Mouse (Mus musculus): ENCODE measurements around the gene Dzip1. TPM values are rescaled to one million over a fixed set of nuclear protein-coding genes. Genes with fewer than 3 reads are reported as not detected.

The Dzip1 gene
- polyA plus RNA-seq, 1 experiment from 2014 or later = 16.4 TPM

DNA sequence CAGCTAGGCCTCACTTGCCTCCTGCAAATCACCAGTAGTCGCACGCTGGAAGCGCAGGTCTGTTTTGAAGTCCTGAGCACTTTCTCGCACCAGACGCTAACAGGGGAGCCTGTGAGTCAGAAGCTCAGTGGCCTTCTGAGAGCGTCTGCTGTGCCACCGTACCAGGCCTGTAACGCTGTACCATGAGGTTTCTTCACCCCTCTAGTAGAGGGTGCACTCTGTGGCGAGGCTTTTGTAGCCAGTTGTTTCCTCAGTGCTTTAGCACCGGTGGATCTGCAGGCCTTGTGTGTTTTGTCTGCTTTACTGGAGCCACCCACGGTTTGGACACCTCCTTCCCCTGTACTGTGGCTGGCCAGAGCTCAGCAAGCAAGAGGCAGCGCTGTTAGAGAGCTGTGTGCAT, 16.8 kb upstream of the Dzip1 start:
- H3K9me3 ChIP-seq (ENCODE audit: control insufficient read depth, low read length) = no peaks in the 10 kb centered on the region
- no peak overlapping the region for H3K4me2 ChIP-seq (ENCODE audit: low read length)
- ATAC-seq (replicated peaks; ENCODE audit: low FRiP score, low TSS enrichment, low read depth) (no peak), DNase-seq (ENCODE audit: low spot score) (no peak)
- H3K27me3 ChIP-seq (replicated peaks; ENCODE audit: control insufficient read depth, insufficient read depth, low read length) = no peaks in the 10 kb centered on the region
- H3K36me3 ChIP-seq (ENCODE audit: control insufficient read depth, insufficient read depth, low read length) = no peaks in the 10 kb centered on the region
- WGBS = 54% methylated on average over 12 of the region's 12 CpGs
- peaks cover 16% of the 10 kb centered on the region for H3K4me1 ChIP-seq (replicated peaks; ENCODE audit: control insufficient read depth, insufficient read depth, low read length)
- H3K9ac ChIP-seq (ENCODE audit: low read length) = no peak overlapping the region
- no peak overlapping the region for H3K27ac ChIP-seq (ENCODE audit: low read depth)
- H3K4me3 ChIP-seq (ENCODE audit: low read depth, low read length) = no peak overlapping the region

DNA sequence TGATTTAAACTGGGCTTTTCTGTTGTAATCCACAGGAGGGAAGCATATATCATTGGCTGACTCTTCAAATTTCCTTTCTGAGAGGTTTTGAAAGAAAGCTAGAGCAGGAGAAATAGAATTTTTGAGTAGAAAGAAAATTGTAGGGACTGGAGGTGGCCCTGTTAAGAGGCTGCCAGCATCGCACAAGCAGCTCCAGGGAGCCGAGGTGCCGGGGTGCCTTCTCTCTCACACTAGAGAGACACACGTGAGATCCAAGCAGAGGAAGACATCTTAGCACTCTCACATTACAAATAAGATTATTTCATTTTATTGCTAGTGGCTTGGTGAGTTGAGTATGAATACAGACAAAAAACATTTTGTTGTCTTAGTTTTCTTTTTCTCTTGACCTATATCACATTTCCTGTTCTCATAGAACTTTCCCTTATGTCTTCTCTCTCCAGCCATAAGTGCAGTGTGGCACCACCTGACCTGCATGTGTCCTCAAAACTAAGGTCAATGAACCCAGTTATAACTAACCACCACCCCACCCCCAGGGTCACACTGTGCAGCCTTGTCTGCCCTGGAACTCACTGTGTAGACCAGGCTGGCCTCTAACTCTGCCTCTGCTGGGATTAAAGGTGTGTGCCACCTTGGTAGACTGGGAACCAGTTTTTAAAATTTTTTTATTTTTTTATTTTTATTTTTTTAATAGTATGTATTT, 15.7 kb upstream of the Dzip1 start:
- DNase-seq (ENCODE audit: low spot score) (no peak), ATAC-seq (replicated peaks; ENCODE audit: low FRiP score, low TSS enrichment, low read depth) (no peak)
- no peak overlapping the region for H3K4me3 ChIP-seq (ENCODE audit: low read depth, low read length)
- no peak overlapping the region for H3K27ac ChIP-seq (ENCODE audit: low read depth)
- H3K4me2 ChIP-seq (ENCODE audit: low read length) = no peak overlapping the region
- H3K9ac ChIP-seq (ENCODE audit: low read length) = no peak overlapping the region
- peaks cover 22% of the 10 kb centered on the region for H3K4me1 ChIP-seq (replicated peaks; ENCODE audit: control insufficient read depth, insufficient read depth, low read length)
- no peaks in the 10 kb centered on the region for H3K27me3 ChIP-seq (replicated peaks; ENCODE audit: control insufficient read depth, insufficient read depth, low read length)
- 81% methylated on average over 4 of the region's 4 CpGs for WGBS
- H3K36me3 ChIP-seq (ENCODE audit: control insufficient read depth, insufficient read depth, low read length) = no peaks in the 10 kb centered on the region
- H3K9me3 ChIP-seq (ENCODE audit: control insufficient read depth, low read length) = no peaks in the 10 kb centered on the region

DNA sequence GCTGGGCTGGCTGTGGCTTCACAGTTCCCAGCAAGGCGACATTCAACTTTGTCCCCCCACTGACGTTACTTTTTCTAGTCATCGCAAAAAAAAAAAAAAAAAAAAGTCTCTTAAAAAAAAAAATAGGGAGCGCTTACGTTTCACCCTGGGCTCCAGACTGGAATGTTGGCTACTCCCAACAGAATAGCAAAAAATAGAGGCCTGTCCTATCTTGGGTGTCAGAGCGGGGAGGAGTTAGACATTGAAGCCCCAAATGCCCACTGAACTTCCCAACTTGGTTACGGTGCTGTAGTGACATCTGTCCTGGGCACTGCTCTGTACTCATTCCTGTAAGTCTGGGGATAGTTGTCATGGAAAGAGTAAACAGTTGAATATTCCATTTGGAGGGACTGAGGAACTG, 13.3 kb upstream of the Dzip1 start:
- Histone ChIP-seq H3K4me2 (ENCODE audit: low read length) (peak overlapping the region; percentile 58), H3K4me3 (ENCODE audit: low read depth, low read length) (peak overlapping the region; percentile 96), H3K36me3 (ENCODE audit: control insufficient read depth, insufficient read depth, low read length) (no peaks in the 10 kb centered on the region), H3K9me3 (ENCODE audit: control insufficient read depth, low read length) (no peaks in the 10 kb centered on the region), H3K4me1 (replicated peaks; ENCODE audit: control insufficient read depth, insufficient read depth, low read length) (peaks cover 22% of the 10 kb centered on the region), H3K27ac (ENCODE audit: low read depth) (peak overlapping the region; percentile 91; the same call in 1 of the 2 replicates), H3K9ac (ENCODE audit: low read length) (peak overlapping the region; percentile 99), H3K27me3 (replicated peaks; ENCODE audit: control insufficient read depth, insufficient read depth, low read length) (no peaks in the 10 kb centered on the region)
- no peak for ATAC-seq (replicated peaks; ENCODE audit: low FRiP score, low TSS enrichment, low read depth)
- DNase-seq (ENCODE audit: low spot score) = no peak
- WGBS = 2% methylated on average over 7 of the region's 7 CpGs

DNA sequence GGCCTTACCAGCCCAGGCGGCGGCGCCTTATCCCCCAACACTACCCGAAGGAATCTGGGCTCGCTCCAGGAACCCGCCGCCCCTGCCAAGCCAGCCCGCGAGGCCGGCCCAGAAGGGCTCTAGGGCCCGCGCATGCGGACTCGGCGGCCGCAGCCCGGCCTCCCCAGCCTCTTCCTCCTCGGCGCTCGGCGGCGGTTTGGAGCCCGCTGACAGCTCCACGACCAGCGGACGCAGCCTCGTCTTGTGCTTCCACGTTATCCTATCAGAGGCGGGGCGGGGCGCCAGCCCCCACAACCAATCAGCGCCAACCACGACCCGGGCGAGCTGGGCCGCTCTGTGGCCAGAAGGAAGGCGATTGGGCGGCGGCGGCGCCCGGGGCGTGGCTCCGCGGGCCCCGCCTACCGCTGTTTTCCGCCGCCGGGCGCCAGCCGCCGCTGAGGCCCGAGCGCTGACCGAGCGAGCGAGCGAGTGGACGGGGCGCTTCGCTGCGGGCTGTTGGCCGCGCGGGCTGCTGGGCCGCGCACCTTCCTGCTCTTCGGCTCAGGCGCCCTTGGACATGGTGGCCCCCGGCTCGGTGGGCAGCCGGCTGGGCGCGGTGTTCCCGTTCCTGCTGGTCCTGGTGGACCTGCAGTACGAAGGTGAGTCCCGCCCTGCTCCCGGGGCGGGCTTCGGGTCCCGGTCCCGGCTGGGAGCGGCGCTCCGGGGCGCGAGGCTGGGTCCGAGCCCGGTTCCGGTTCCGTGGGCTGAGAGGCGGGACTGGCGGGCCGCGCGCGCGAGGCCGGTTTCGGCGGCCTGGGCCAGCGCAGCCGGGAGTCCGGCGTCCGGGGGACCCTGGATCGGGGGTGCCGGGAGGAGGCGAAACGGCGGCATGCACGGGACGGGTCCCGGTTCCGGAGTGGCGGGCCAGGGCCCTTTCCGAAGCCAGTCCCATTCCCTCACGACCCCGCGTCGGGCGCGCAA, 12.6 kb upstream of the Dzip1 start, which contains the start of gene Dnajc3:
TSS of gene Dnajc3 (plus strand) at position 444 of the 960 bp plus-strand sequence.
- peaks cover 22% of the 10 kb centered on the region for H3K4me1 ChIP-seq (replicated peaks; ENCODE audit: control insufficient read depth, insufficient read depth, low read length)
- H3K9me3 ChIP-seq (ENCODE audit: control insufficient read depth, low read length) = no peaks in the 10 kb centered on the region
- DNase-seq (ENCODE audit: low spot score) (peak; percentile 96), ATAC-seq (replicated peaks; ENCODE audit: low FRiP score, low TSS enrichment, low read depth) (peak; percentile 100)
- no peaks in the 10 kb centered on the region for H3K36me3 ChIP-seq (ENCODE audit: control insufficient read depth, insufficient read depth, low read length)
- under 1% methylated on average over 106 of the region's 124 CpGs for WGBS
- peak within 1 kb of the TSS; percentile 99 for H3K9ac ChIP-seq (ENCODE audit: low read length)
- no peaks in the 10 kb centered on the region for H3K27me3 ChIP-seq (replicated peaks; ENCODE audit: control insufficient read depth, insufficient read depth, low read length)
- peak within 1 kb of the TSS; percentile 91 for H3K27ac ChIP-seq (ENCODE audit: low read depth)
- H3K4me3 ChIP-seq (ENCODE audit: low read depth, low read length) = peak within 1 kb of the TSS; percentile 96
- peak within 1 kb of the TSS; percentile 61 for H3K4me2 ChIP-seq (ENCODE audit: low read length)

DNA sequence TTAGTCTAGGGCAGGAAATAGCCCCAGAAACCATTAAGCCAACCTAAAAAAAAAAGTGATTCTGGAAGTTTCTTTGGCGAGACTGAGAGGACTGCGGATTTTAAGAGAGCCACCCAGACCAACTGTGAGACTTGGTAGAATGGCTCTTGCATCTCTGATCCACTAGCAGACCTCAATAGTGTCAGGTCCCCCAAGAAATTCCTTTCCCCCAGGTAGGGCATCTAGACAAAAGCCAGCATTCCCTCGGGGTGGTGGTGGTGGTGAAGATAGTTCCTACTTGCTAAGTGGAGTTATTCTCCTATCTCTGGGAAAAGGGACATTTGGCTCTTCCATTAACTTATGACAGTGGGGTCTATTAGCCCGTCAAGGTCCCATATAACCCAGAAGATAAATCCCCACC, 11.7 kb upstream of the Dzip1 start:
- no peaks in the 10 kb centered on the region for H3K9me3 ChIP-seq (ENCODE audit: control insufficient read depth, low read length)
- H3K4me2 ChIP-seq (ENCODE audit: low read length) = peak overlapping the region; percentile 61
- H3K27me3 ChIP-seq (replicated peaks; ENCODE audit: control insufficient read depth, insufficient read depth, low read length) = no peaks in the 10 kb centered on the region
- peak overlapping the region; percentile 70 for H3K9ac ChIP-seq (ENCODE audit: low read length)
- no peaks in the 10 kb centered on the region for H3K36me3 ChIP-seq (ENCODE audit: control insufficient read depth, insufficient read depth, low read length)
- H3K27ac ChIP-seq (ENCODE audit: low read depth) = peak overlapping the region; percentile 84
- no peak; the same call in 1 of the 2 replicates for ATAC-seq (replicated peaks; ENCODE audit: low FRiP score, low TSS enrichment, low read depth)
- H3K4me1 ChIP-seq (replicated peaks; ENCODE audit: control insufficient read depth, insufficient read depth, low read length) = peaks cover 20% of the 10 kb centered on the region
- peak overlapping the region; percentile 96 for H3K4me3 ChIP-seq (ENCODE audit: low read depth, low read length)
- 33% methylated on average over 4 of the region's 4 CpGs for WGBS
- peak; percentile 60 for DNase-seq (ENCODE audit: low spot score)

DNA sequence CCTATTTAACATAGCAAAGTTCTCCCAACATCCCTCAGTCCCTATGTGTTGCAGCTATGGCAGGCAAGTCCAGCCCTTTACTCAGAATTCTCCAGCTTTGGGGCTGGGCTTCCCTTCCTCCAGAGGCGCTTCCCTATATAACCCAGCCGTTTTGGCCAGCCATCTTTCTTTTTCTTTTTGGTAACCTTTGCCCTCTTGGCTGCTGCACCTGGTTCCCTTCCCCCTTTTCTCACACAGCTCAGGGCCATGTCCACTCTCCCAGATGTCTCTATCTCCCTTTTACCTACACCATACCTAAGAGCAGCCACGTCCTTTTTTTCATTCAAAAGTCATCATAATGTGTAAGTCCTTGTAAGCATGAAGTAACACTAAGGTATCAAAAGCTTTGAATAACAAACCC, 11.0 kb upstream of the Dzip1 start:
- H3K36me3 ChIP-seq (ENCODE audit: control insufficient read depth, insufficient read depth, low read length) = no peaks in the 10 kb centered on the region
- ATAC-seq (replicated peaks; ENCODE audit: low FRiP score, low TSS enrichment, low read depth) = no peak
- H3K9ac ChIP-seq (ENCODE audit: low read length) = no peak overlapping the region
- H3K27ac ChIP-seq (ENCODE audit: low read depth) = no peak overlapping the region
- H3K27me3 ChIP-seq (replicated peaks; ENCODE audit: control insufficient read depth, insufficient read depth, low read length) = no peaks in the 10 kb centered on the region
- no peaks in the 10 kb centered on the region for H3K9me3 ChIP-seq (ENCODE audit: control insufficient read depth, low read length)
- no peak overlapping the region for H3K4me3 ChIP-seq (ENCODE audit: low read depth, low read length)
- DNase-seq (ENCODE audit: low spot score) = no peak
- no peak overlapping the region for H3K4me2 ChIP-seq (ENCODE audit: low read length)
- WGBS = 62% methylated on average over 3 of the region's 3 CpGs
- peaks cover 18% of the 10 kb centered on the region for H3K4me1 ChIP-seq (replicated peaks; ENCODE audit: control insufficient read depth, insufficient read depth, low read length)

DNA sequence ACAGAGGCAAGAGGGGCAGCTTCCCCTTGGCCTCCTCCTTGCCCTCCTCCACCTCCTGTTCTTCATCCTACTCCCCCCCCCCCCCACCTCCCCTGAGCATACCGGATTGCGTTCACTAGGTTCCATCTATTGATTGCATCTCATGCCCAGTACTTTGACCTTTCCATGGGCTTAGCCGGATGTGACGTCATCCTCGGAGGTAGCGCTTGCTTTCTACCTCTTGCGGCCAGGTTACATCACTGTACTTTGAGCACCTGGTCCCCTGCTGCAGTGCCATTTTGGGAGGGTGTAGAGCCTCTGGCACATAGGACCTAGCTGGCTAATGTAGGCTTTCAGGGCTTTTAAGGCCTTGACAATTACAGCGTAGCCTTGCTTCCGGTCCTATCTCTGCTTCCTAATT, 9.4 kb upstream of the Dzip1 start:
- no peak for ATAC-seq (replicated peaks; ENCODE audit: low FRiP score, low TSS enrichment, low read depth)
- WGBS = 81% methylated on average over 9 of the region's 9 CpGs
- peaks cover 18% of the 10 kb centered on the region for H3K4me1 ChIP-seq (replicated peaks; ENCODE audit: control insufficient read depth, insufficient read depth, low read length)

DNA sequence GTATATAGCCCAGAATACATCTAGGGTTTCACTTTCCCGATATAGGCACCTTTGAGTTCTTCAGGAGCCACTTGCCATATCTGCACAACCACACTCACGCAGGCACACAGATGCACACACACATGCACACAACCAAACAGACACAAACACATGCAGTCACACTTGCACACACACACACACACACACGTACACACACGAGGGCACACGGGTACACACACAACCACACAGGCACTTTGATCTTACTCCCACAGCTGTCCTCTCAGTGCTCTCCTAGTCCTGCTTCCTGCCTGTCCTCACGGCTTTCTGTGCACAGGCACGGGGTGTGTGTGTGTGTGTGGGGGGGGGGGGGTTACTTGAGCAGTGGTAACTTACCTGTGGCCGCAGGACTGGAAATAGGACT, 7.7 kb upstream of the Dzip1 start:
- ATAC-seq (replicated peaks; ENCODE audit: low FRiP score, low TSS enrichment, low read depth) = no peak

More for the DNA sequence above, 9.4 kb upstream of the Dzip1 start:
- Histone ChIP-seq H3K9ac (ENCODE audit: low read length) (no peak overlapping the region), H3K27ac (ENCODE audit: low read depth) (no peak overlapping the region), H3K9me3 (ENCODE audit: control insufficient read depth, low read length) (no peaks in the 10 kb centered on the region), H3K27me3 (replicated peaks; ENCODE audit: control insufficient read depth, insufficient read depth, low read length) (no peaks in the 10 kb centered on the region), H3K36me3 (ENCODE audit: control insufficient read depth, insufficient read depth, low read length) (no peaks in the 10 kb centered on the region), H3K4me3 (ENCODE audit: low read depth, low read length) (no peak overlapping the region), H3K4me2 (ENCODE audit: low read length) (no peak overlapping the region)
- DNase-seq (ENCODE audit: low spot score) = no peak

More for the DNA sequence above, 7.7 kb upstream of the Dzip1 start:
- Histone ChIP-seq H3K27ac (ENCODE audit: low read depth) (no peak overlapping the region), H3K36me3 (ENCODE audit: control insufficient read depth, insufficient read depth, low read length) (no peaks in the 10 kb centered on the region), H3K9ac (ENCODE audit: low read length) (no peak overlapping the region), H3K9me3 (ENCODE audit: control insufficient read depth, low read length) (no peaks in the 10 kb centered on the region), H3K4me3 (ENCODE audit: low read depth, low read length) (no peak overlapping the region), H3K4me1 (replicated peaks; ENCODE audit: control insufficient read depth, insufficient read depth, low read length) (peaks cover 6% of the 10 kb centered on the region; the same call in 1 of the 2 replicates), H3K27me3 (replicated peaks; ENCODE audit: control insufficient read depth, insufficient read depth, low read length) (no peaks in the 10 kb centered on the region), H3K4me2 (ENCODE audit: low read length) (no peak overlapping the region)
- no peak for DNase-seq (ENCODE audit: low spot score)
- 65% methylated on average over 8 of the region's 8 CpGs for WGBS

All from intestine, embryonic 14.5 days (tissue).